Mouse (Mus musculus) liver, postnatal 0 days (tissue): ENCODE results near the gene Adnp.

ENCODE experiments used
- CTCF ChIP-seq: sonication (generic); IDR thresholded peaks from 2 replicates; pipeline ENCODE4 v1.5.1; 2016; ENCODE audit warnings: antibody characterized with exemption, low read depth
- EP300 ChIP-seq: IDR thresholded peaks from 2 replicates; pipeline ENCODE4 v1.6.1; 2016; ENCODE audit warnings: antibody characterized with exemption, low read depth, mild to moderate bottlenecking

DNA sequence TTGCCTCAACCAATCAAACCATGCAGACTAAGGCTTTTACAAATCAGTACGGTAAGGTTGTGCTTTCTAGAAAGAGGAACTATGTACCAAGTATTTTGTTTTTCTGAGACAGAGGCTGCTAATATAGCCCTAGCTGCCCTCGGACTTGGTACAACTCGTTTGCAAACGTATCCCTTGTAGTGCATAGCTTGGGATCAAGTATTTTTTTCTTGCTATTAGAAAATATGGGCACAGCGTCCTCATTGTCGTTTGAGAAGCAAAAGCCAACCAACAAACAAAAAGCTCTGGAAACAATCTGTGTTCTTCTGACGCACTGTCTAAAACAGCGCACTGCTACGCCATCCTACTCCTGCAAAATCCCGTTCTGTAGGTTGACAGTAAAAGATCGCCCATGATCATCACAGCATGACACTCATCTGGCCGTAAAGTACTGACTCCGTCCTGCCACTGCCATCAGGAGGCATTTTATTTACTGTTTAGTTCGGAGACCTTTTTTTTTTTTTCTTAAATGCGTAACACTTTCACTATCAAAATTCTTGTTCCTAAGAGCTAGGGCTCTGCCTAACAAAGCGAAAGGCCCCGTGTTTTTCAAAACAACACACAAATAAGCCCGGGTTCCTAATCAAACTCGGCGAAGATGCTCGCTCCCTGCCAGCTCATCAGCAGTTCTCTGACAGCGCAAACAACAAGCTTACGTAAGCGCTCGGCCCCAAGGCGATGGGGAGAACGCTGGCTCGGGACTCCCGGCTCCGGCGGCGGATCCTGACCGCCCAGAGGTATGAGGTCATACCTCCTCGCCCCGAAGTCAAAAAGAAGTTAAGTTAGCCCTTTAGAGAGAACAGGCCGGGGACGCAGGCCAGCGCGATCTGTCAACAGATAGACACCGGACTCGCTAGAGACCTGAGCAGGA lies 22.5 kb upstream of the Adnp start:
- TF ChIP-seq CTCF (no peak), EP300 (no peak)
